Mouse (Mus musculus): Measurements from ENCODE around the gene Thumpd2.

The Thumpd2 gene

GRCm38 (mm10) chr17:81064979-81065311 lies at the start of gene Thumpd2:
Thumpd2 (minus strand) TSS chr17:81065082.
- peak; percentile 81 to 84 for DNase-seq

DNA sequence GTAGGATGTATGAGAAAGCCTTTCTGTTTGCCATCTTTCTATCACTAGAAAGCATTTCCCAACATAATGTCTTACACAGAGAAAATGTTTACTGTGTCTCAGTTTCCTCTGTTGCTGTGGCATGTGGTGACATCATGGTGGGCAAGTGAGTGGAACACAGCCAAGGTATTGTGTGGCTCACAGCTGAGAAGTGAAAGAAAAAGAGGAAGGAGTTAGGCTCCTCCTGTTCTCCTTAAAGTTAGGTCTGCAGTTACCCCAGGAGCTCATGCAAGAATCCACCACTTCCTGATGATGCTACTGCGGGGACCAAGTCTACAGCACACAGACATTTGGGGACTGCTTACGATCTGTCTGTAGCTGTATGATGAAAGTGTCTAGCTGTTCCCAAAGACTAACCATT lies 39.4 kb upstream of the Thumpd2 start:
- peak; percentile 6 to 17 for DNase-seq

- no peak for DNase-seq
Observed at GRCm38 (mm10) chr17:81102866-81103265, 38.0 kb upstream of the Thumpd2 start.

DNA sequence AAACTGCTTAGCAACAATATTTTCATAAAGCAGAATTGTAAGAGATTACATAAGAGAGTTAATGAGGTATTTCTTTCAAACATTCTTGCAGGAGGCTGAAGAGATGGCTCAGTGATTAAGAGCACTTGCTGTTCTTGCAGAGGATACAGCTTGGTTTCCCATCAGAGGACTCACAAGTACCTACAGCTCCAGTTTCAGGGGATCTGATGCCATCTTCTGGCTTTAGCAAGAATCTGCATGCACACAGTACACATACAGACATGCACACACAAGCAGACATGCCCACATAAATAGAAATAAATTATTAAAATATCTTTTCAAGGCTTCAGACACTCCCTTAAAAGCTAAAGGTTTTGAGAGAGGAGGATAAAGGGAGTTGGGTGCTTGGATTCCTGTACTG lies 33.6 kb upstream of the Thumpd2 start:
- no peak for DNase-seq

DNA sequence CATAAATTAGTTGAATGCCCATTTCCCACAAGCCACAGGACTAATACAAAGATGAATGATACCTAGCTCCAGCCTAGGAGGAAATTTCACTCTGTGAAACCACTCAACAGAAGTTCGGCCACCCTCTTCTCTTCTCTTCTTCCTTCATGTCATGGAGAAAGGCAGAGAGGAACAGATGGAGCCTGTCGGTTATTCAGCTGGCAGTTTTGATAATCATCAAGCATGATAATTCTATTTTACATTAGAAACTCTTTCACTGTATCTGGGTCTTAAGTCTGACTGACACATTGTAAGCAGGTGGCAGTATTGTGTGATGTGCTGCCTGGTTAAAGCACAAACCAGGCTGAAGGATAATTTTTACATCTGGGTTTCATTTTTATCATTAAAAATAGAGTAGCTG lies 31.6 kb upstream of the Thumpd2 start:
- DNase-seq: no peak

GRCm38 (mm10) chr17:81092794-81093193 lies 27.9 kb upstream of the Thumpd2 start:
- no peak for DNase-seq

DNA sequence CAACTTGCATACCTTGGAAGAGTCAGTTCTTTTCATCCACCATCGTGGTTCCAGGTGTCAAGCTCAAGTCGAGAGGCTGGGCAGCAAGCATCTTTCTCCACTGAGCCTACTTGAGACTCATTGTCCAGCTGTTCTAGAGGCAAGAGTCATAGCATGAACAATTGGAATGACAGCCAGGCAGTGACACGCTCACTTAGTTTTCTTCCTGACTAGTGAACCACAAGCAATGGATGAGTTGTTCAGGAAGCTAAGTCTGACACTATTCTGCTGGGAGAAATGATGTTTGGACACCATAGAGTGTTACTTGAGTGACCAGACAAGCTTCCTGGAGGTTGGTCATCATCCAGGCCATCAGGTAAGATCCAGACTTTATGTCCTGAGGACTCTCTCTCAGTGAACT lies 24.0 kb upstream of the Thumpd2 start:
- DNase-seq: no peak

DNA sequence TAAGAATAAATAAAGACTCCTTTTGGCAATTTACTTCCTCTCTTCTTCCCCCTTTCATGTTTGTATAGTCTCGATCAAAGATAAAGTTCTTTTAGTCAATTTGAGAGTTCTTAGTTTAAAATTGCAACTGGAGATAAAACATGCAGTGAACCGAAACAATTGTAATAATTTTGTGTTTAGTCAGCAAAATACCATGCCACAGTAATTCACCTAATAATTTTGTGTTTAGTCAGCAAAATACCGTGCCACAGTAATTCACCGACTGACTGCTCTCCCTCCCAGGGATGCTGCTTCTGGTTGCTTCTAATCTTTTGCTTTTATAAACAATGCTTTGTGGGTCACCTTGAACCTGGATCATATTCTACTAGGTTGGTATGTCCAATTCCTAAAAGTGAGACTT lies 22.9 kb upstream of the Thumpd2 start:
- no peak for DNase-seq

GRCm38 (mm10) chr17:81064279-81064978 lies 453 bp downstream of the Thumpd2 start:
- DNase-seq: peak; percentile 4 to 7

- no peak for DNase-seq
Observed at GRCm38 (mm10) chr17:81063346-81063745, 1.5 kb downstream of the Thumpd2 start.

DNA sequence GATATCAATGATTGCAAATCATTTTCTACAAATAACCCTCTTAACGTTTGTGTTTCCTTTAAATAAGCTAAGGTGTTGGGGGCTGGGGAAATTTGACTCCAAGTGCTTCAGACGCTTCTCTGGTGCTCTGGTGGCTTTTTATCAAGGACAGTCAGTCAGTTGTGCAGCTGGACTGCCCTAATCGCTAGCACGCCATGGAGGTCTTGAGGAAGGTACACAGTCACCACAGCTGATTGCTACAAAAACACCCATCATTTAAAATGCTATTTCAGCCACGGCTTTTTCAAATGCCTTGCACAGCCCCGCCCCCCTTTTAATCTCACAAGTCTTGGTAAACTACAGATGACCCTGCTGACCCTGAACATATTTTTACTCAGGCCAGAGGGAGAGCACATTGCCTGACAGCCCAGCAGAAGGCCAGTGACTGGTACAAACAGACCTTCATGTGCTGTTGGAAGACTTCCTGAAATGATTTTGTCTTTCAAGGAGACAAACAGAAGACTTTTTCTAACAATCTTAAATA lies 2.5 kb downstream of the Thumpd2 start:
- no peak for DNase-seq

DNA sequence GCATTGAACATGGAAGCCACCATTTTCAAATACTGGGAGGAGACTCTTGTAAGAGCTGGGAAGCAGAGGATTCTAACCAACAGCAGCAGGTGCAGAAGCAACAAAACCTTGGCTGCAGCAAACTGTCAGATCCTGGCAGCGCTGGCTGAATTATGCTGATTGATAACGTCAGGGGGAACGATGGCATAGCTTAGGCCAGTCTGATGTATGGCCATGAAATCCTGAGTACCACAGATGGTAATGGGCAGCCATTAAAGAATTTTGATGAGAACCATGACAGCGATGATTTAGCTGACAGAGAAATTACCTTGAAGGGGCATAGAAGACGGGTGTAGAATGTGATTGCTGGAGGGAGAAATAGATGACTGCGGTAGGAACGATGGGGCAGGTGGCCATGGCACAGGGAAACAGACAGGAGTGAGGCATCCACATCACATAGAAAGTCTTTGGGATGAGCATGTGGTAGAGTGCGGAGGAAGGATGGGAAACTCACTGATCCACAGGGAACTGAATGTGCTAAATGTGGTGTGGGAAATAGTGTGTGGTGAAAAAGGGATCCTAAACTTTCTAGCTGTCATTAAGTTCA lies 8.0 kb downstream of the Thumpd2 start:
- no peak for DNase-seq

DNA sequence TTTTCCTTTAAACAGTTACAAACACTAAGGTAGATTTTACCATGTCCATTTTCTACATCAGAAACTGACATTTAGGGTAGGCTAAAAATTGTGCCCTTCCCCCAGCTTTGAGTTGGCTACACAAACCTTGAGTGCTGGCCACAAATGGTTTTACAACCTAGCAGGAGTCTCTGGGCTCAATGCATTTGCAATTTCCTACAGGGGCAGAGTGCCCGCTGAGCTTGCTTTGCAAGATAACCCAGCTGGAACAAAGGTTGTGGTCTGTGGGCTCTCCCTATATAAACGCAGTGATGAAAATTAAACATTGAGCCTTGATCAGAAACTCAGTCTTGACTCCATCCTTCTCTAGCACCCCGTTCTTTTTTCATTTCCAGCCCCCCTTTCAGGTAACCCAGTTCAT lies 8.8 kb downstream of the Thumpd2 start:
- DNase-seq: no peak

- DNase-seq: no peak
Observed at GRCm38 (mm10) chr17:81055522-81055921, 9.4 kb downstream of the Thumpd2 start.

GRCm38 (mm10) chr17:81053274-81053673 lies 11.6 kb downstream of the Thumpd2 start:
- no peak for DNase-seq

DNA sequence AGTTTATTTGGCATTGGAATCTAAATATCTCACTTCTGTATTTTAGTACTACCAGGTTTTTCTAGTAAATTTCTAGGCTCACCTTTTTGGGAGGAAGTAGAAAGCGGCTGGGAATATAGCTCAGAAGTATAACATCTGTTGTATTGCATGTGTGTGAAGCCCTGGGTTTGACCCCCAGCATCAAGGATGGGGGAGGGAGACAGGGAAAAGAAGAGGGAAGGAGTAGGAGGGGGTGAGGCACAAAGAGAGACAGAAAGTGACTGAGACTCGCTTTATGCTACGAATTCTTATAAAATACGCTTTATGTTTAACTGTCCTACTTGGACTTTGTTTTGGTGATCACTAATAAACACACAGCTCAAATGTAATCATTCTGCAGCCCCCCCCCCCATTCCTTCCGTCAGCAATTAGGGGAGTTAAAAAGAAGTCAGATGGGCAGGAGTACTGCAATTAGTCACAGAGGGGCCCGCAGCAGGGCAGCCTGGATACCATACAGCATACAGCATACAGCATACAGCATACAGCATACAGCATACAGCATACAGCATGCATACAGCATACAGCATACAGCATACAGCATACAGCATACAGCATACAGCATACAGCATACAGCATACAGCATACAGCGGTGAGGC lies 16.8 kb downstream of the Thumpd2 start:
- DNase-seq: no peak

DNA sequence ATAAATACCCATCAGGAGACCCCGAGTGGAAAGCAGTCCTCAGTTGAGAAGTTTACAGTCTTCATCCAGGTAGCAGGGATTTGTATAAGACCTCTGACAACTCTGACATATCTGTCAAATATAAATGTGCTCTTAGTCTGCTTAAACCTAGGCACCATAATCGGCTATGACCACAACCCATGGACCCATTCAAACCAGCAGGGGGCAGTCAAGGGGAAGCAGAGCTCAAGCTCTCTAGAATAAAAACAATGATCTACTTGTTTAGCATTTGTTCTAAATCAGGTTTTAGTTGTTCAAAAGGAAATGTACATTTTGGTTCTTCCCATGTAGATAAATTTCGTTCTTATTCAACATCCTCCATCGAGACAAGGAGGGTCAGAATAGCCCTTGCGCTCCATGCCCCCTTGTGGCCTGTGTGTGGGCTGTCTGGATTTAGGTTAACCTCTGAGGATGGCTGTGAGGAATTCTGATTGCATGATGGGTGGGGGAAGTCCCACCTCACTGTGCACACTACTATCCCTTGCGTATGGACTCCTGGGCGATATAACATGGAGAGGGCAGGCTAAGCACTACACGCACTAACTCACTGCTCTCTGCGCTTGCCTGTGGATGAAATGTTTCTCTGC lies 19.2 kb downstream of the Thumpd2 start:
- DNase-seq: peak; percentile 15 to 31

DNA sequence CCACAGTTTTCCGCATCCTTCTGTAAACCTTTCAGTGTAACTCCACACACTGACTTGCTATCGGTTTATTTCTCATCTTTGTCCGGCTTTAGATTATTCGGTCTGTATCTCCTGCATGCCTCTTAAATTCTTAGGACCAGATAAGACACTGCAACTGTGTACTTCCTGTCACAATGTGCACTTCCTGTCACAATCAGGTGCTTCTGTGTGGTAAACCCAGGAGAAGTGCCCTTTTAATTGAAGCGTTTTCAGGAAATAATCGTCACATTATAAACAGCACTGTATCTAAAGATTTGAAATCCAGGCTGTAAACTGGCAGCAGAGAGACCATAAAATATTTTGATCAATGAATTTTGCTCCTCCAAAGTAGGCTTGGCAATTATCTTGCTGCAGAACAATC lies 19.8 kb downstream of the Thumpd2 start:
- DNase-seq: no peak

GRCm38 (mm10) chr17:81044356-81044755 lies 20.5 kb downstream of the Thumpd2 start:
- no peak for DNase-seq

DNA sequence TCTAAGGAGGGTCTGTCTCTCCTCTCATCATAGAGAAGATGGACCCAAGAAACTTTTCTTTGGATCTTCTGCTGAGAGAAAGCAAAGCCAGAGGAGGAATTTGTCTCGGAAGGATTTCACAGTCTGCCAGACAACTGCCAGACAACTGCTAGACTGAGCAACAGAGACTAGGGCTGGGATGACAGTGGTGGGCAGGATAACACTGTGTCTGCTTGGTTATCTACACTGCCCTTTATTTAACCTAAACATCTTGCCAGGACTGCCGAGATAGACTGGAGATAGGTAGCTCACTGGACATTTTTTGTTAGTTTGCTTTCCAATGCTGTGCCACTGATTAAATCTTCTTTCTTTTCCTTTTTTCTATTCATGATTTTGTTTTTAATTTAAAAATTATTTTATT lies 23.2 kb downstream of the Thumpd2 start:
- DNase-seq: no peak

- DNase-seq: no peak
Observed at GRCm38 (mm10) chr17:81038707-81039408, 26.0 kb downstream of the Thumpd2 start.

DNA sequence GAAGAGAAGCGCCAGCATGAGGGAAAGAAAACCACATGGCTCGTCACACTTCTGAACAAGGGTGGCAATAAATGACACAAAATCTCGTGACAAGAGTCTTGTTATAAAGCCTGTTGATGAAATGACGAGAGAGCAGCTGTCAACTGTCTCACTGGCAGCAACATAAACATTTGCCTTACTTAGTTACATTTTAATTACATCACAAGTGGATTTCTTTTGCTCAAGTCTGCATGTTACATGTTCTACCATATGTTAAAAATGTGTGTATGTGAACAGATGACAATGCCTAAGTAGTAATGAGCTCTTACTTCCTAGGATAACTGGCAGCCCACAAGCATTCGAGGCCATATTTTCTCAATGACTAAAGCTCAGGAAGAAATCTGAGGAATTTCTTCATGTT lies 29.5 kb downstream of the Thumpd2 start:
- no peak for DNase-seq

DNA sequence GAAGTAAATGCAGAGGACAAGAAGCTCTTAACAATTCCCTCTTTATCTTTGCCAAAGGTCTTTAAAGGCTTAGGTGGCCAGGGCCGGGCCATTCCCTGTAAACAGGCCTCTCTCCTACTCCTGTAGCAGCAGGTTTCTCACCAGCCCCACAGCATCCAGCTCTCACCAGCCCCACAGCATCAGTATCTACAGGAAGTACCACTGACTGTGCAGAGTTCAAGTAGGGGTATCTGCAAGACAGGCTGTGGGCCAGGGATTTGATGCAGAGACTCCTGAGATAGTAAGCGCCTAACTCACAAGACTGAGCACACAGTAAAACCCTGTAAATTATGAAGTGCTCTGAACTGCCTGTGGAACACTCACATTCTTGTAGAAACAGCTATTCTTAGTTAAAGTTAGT lies 31.9 kb downstream of the Thumpd2 start:
- no peak for DNase-seq

Measured in lung, adult 18-20 months (tissue).